Mouse (Mus musculus) midbrain, embryonic 16.5 days (tissue): Measurements from ENCODE around the gene Tnpo3. TPM values are rescaled to one million over a fixed set of nuclear protein-coding genes. Genes with fewer than 3 reads are reported as not detected.
A peak's percentile ranks its signal among the peaks of the same experiment; 100 is the strongest.

Experiments used
- ATAC-seq: fragments of 200-750 bp; cut with Nextera tagmentation; 2 replicates; pipeline ENCODE4 v1.8.0; 2017; ENCODE audit warnings: moderate TSS enrichment
- H3K27ac ChIP-seq: fragments of 300-500 bp; sonication (generic); 2 replicates; pipeline ENCODE4 v1.5.1; 2014; ENCODE audit warnings: mild to moderate bottlenecking, low read length, mixed read lengths
- H3K27me3 ChIP-seq: fragments of 300-500 bp; sonication (generic); 2 replicates; pipeline ENCODE4 v1.6.1; 2014; ENCODE audit warnings: low read depth, low read length, mixed read lengths; ENCODE audit not compliant: control insufficient read depth, insufficient read depth
- H3K36me3 ChIP-seq: fragments of 300-500 bp; sonication (generic); 2 replicates; pipeline ENCODE4 v1.6.1; 2014; ENCODE audit warnings: mild to moderate bottlenecking, low read length, moderate library complexity, mixed read lengths; ENCODE audit not compliant: control insufficient read depth, insufficient read depth
- H3K4me1 ChIP-seq: fragments of 300-500 bp; sonication (generic); 2 replicates; pipeline ENCODE4 v1.6.1; 2014; ENCODE audit warnings: mild to moderate bottlenecking, low read length, mixed read lengths; ENCODE audit not compliant: control insufficient read depth, insufficient read depth
- H3K4me2 ChIP-seq: fragments of 300-500 bp; sonication (generic); 2 replicates; pipeline ENCODE4 v1.6.1; 2014; ENCODE audit warnings: mild to moderate bottlenecking, low read length, mixed read lengths
- H3K4me3 ChIP-seq: fragments of 300-500 bp; sonication (generic); 2 replicates; pipeline ENCODE4 v1.5.1; 2014; ENCODE audit warnings: low read depth, mild to moderate bottlenecking, low read length, moderate library complexity, mixed read lengths
- H3K9ac ChIP-seq: fragments of 300-500 bp; sonication (generic); 2 replicates; pipeline ENCODE4 v1.6.1; 2014; ENCODE audit warnings: low read depth, low read length, mixed read lengths
- H3K9me3 ChIP-seq: fragments of 300-500 bp; sonication (generic); replicated peaks from 2 replicates; pipeline ENCODE4 v1.6.1; 2014; ENCODE audit warnings: mild to moderate bottlenecking, low read length, mixed read lengths; ENCODE audit not compliant: control insufficient read depth, poor library complexity, severe bottlenecking
- WGBS: fragments of 180-500 bp; shearing (Covaris S2); extraction: QIAGEN DNeasy Blood & Tissue Kit; methylation state at CpG from one replicate; pipeline ENCODE4 v1.1.7; 2014; 5-methylcytosine and 5-hydroxymethylcytosine counted together
- polyA plus RNA-seq: library from polyadenylated mRNA; unstranded; fragments of >200 nt; fragmentation: Nextera tagmentation; extraction: Ambion mirVana; gene quantifications from 2 replicates; pipeline ENCODE4 v1.2.1, GENCODE M21; 2015

Tnpo3 gene
- polyA plus RNA-seq = 92.5 and 97.6 TPM in 2 replicates

GRCm38 (mm10) chr6:29609111-29610019, at the start of gene Tnpo3:
Tnpo3 (minus strand) TSS chr6:29609887.
- Histone ChIP-seq H3K4me1 (peaks cover 18% of the 10 kb centered on the region), H3K4me3 (peak within 1 kb of the TSS; percentile 99), H3K36me3 (no peaks in the 10 kb centered on the region), H3K27ac (peak within 1 kb of the TSS; percentile 85), H3K27me3 (no peaks in the 10 kb centered on the region), H3K9ac (peak within 1 kb of the TSS; percentile 95), H3K4me2 (peak within 1 kb of the TSS; percentile 87), H3K9me3 (no peaks in the 10 kb centered on the region)
- under 1% methylated on average over 67 of the region's 67 CpGs for WGBS
- ATAC-seq = peak; percentile 99

- no peak for ATAC-seq
- no peak overlapping the region for H3K9ac ChIP-seq
- no peaks in the 10 kb centered on the region for H3K27me3 ChIP-seq
- H3K9me3 ChIP-seq = no peaks in the 10 kb centered on the region
- H3K36me3 ChIP-seq = no peaks in the 10 kb centered on the region
- H3K4me2 ChIP-seq = no peak overlapping the region
- no peak overlapping the region for H3K27ac ChIP-seq
- H3K4me1 ChIP-seq = no peaks in the 10 kb centered on the region
- no peak overlapping the region for H3K4me3 ChIP-seq
- WGBS = 93% methylated on average over 3 of the region's 3 CpGs
These were observed 49.2 kb upstream of the Tnpo3 start for GRCm38 (mm10) chr6:29658626-29659475.

DNA sequence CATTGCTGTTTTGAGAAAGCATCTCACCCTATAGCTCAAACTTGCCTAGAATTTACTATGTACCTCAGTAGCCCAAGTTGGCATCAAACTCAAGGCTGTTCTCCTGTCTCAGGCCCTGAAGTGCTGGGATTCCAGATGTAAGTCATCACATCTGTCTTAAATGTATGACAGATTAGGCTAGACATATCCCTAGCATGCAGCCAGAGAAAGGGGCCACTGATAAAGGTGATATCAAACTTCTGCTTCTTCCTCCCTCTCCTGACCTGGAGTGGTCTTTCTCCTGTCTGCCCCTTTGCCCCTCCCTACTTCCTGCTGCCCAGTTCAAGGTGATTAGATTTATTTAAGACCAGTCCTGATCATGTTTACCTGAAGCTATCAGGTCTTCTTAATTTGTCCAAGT, 43.6 kb upstream of the Tnpo3 start:
- ATAC-seq = no peak
- Histone ChIP-seq H3K36me3 (no peaks in the 10 kb centered on the region), H3K9ac (no peak overlapping the region), H3K4me3 (no peak overlapping the region), H3K4me2 (no peak overlapping the region), H3K9me3 (no peaks in the 10 kb centered on the region), H3K27ac (no peak overlapping the region), H3K4me1 (no peaks in the 10 kb centered on the region), H3K27me3 (no peaks in the 10 kb centered on the region)

DNA sequence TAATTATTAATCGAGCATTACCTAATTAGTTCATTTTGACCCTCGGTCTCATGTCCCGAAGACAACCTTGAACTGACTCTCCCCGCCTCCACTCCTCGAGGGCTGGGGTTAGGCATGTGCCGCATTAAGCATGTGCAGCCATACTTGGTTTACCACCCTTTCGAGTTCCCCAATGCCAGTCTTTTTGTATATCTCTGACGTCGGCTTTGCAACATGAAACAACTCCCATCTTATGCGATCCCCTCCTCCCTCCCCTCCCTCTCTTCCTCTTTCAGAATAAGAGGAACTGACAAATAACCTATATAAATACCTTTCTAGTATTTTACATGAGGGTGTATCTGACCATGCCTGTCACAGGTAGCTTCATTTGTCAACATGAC, 40.5 kb upstream of the Tnpo3 start:
- Histone ChIP-seq H3K9ac (no peak overlapping the region), H3K36me3 (no peaks in the 10 kb centered on the region), H3K4me3 (no peak overlapping the region), H3K27ac (no peak overlapping the region), H3K9me3 (no peaks in the 10 kb centered on the region), H3K4me2 (no peak overlapping the region), H3K27me3 (no peaks in the 10 kb centered on the region), H3K4me1 (no peaks in the 10 kb centered on the region)
- 69% methylated on average over 10 of the region's 10 CpGs for WGBS
- no peak for ATAC-seq

DNA sequence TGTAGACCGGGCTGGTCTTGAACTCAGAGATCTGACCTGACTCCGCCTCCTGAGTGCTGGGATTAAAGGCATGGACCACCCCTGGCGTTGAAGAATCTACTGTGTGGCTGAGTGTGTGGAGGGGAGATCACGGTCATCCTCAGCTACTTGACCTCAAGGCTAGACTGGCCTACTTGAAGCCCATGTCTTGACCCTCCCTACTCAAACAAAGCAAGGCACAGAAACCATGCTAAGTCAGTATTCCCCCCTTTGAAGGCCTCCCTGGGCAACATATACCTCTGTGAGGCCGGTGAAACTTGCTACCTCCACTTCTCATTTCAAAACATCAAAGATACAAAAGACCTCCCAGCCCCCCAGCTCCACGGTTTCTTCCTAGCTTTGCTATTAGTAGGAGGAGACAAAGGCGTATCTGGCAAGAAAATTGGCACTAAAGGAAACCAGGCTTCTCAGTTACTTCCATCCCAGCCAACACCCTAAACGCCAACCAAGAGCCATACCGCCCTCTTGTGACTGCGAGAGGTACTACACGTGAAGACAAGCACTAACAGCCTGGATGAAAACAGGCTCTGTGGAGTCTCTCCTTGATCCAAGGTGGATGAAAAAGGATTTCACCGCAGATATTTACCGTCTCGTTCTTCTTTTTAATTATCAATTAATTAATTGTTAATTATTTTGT, 39.9 kb upstream of the Tnpo3 start:
- no peaks in the 10 kb centered on the region for H3K27me3 ChIP-seq
- no peak overlapping the region for H3K4me2 ChIP-seq
- WGBS = 32% methylated on average over 14 of the region's 14 CpGs
- H3K9ac ChIP-seq = no peak overlapping the region
- no peak overlapping the region for H3K4me3 ChIP-seq
- H3K9me3 ChIP-seq = no peaks in the 10 kb centered on the region
- H3K36me3 ChIP-seq = no peaks in the 10 kb centered on the region
- H3K4me1 ChIP-seq = no peaks in the 10 kb centered on the region
- no peak overlapping the region for H3K27ac ChIP-seq
- ATAC-seq = no peak

DNA sequence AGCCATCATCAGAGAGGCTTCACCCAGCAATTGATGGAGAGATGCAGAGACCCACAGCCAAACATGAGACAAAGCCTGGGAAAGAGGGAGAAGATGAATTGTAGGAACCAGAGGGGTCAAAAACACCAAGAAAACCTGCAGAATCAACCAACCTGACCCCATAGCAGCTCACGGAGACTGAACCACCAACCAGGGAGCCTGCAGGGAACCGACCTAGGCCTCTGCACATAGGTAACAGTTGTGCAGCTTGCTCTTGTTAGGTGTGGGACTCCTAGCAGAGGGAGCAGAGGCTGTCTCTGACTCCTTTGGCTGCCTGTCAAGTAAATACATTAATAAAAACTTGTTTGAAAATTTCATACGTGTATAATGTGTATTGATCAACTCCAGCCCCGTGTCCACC, 32.1 kb upstream of the Tnpo3 start:
- Histone ChIP-seq H3K27me3 (no peaks in the 10 kb centered on the region), H3K4me3 (no peak overlapping the region), H3K27ac (no peak overlapping the region), H3K9me3 (peaks cover 6% of the 10 kb centered on the region; the same call in 1 of the 2 replicates), H3K4me2 (no peak overlapping the region), H3K4me1 (no peaks in the 10 kb centered on the region), H3K36me3 (no peaks in the 10 kb centered on the region), H3K9ac (no peak overlapping the region)
- WGBS = 89% methylated on average over 4 of the region's 4 CpGs
- ATAC-seq = no peak

GRCm38 (mm10) chr6:29639580-29640419, 30.1 kb upstream of the Tnpo3 start:
- H3K9me3 ChIP-seq = peaks cover 6% of the 10 kb centered on the region; the same call in 1 of the 2 replicates
- H3K9ac ChIP-seq = no peak overlapping the region
- no peak for ATAC-seq

GRCm38 (mm10) chr6:29638844-29639460, 29.3 kb upstream of the Tnpo3 start:
- no peak overlapping the region for H3K27ac ChIP-seq
- no peak for ATAC-seq
- no peaks in the 10 kb centered on the region for H3K36me3 ChIP-seq
- H3K27me3 ChIP-seq = no peaks in the 10 kb centered on the region
- no peaks in the 10 kb centered on the region for H3K4me1 ChIP-seq
- no peak overlapping the region for H3K9ac ChIP-seq
- no peak overlapping the region for H3K4me3 ChIP-seq
- H3K9me3 ChIP-seq = peaks cover 6% of the 10 kb centered on the region; the same call in 1 of the 2 replicates
- 13% methylated on average over 16 of the region's 16 CpGs for WGBS
- no peak overlapping the region; the same call in 1 of the 2 replicates for H3K4me2 ChIP-seq

More at GRCm38 (mm10) chr6:29639580-29640419, 30.1 kb upstream of the Tnpo3 start:
- H3K27me3 ChIP-seq = no peaks in the 10 kb centered on the region
- H3K27ac ChIP-seq = no peak overlapping the region
- WGBS = 7% methylated on average over 7 of the region's 7 CpGs
- no peaks in the 10 kb centered on the region for H3K4me1 ChIP-seq
- H3K4me3 ChIP-seq = no peak overlapping the region
- H3K4me2 ChIP-seq = no peak overlapping the region
- no peaks in the 10 kb centered on the region for H3K36me3 ChIP-seq
